Mouse (Mus musculus): ENCODE data around the gene Synm. TPM values are rescaled to one million over a fixed set of nuclear protein-coding genes. Genes with fewer than 3 reads are reported as not detected.

Gene Synm
- polyA plus RNA-seq, 1 experiment, result 15.2 TPM

DNA sequence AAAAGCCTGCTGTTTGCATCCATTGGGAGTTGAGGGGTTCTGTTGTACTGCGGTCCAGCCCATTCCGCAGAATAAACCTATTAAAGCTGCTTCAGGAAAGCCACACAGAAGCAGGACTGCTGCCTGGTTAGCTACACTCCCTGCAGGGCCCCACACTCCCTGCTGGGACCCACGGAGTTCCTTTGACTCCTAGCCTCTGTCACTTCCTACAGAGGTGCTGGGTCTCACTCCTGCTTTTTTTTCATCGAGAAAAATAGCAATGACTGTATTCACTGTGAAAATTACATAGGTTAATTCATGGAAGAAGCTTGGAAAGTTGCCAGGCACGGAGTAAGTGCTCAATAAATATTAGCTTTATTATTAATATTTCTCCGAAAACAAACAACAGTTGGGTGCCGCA lies 33.9 kb upstream of the Synm start:
- Histone ChIP-seq H3K27me3 (ENCODE audit: control insufficient read depth, insufficient read depth, low read length) (no peaks in the 10 kb centered on the region), H3K27ac (ENCODE audit: insufficient read depth, low read depth, low read length) (no peak overlapping the region), H3K36me3 (ENCODE audit: control insufficient read depth, insufficient read depth, low read length) (no peaks in the 10 kb centered on the region), H3K4me3 (ENCODE audit: low read depth, low read length) (no peak overlapping the region), H3K4me1 (ENCODE audit: control insufficient read depth, insufficient read depth, insufficient read length, low read length) (no peaks in the 10 kb centered on the region)
- WGBS, result 40% methylated on average over 7 of the region's 7 CpGs
- no peak for TF ChIP-seq CTCF (IDR thresholded peaks at IDR 0.05; ENCODE audit: extremely low read depth, insufficient read length, insufficient replicate concordance, low read depth, low read length)
- no peak for TF ChIP-seq POLR2A (IDR thresholded peaks at IDR 0.05; ENCODE audit: low read depth, low read length)

DNA sequence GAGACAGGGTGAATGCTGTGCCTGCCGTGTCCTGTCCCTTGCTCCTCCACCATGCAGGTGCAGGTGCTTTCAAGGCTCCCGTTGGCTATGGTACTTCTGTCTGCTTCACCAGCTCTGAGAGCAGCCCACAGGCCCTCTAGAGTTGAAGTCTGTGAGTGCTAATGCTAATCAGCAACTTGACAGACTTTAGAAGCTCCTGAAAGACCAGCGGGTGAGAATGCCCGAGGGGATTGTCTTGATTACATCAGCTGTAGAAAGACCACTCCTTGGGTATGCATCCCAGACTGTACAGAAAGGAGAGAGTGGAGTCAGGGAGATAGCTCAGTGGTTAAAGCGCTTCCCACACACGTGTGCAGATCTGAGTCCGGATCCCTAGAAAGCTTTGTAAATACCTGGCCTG lies 31.7 kb upstream of the Synm start:
- no peaks in the 10 kb centered on the region for H3K4me1 ChIP-seq (ENCODE audit: control insufficient read depth, insufficient read depth, insufficient read length, low read length)
- H3K36me3 ChIP-seq (ENCODE audit: control insufficient read depth, insufficient read depth, low read length), result no peaks in the 10 kb centered on the region
- 65% methylated on average over 7 of the region's 7 CpGs for WGBS
- H3K27ac ChIP-seq (ENCODE audit: insufficient read depth, low read depth, low read length), result no peak overlapping the region
- H3K4me3 ChIP-seq (ENCODE audit: low read depth, low read length), result no peak overlapping the region
- TF ChIP-seq CTCF (IDR thresholded peaks at IDR 0.05; ENCODE audit: extremely low read depth, insufficient read length, insufficient replicate concordance, low read depth, low read length) (no peak), POLR2A (IDR thresholded peaks at IDR 0.05; ENCODE audit: low read depth, low read length) (no peak)
- H3K27me3 ChIP-seq (ENCODE audit: control insufficient read depth, insufficient read depth, low read length), result no peaks in the 10 kb centered on the region

DNA sequence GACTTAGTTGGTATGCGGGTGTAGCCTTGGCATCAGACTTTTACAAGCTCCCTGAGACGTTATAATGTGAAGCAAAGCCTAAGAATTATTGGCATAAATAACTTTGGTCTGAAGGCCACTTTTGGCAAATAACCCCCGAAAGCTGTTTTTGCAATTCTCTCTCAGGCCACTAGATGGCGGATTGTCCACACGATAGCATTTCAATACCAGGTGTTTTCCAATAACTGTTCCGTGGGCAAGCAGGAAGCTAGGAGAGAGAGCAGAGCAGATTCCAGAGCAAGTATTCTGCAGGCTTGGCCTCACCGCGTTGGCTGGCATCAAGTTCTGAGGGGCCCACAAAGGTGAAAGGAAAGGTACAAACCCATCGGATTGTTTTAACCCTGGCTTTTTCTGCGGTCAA lies 29.2 kb upstream of the Synm start:
- no peak overlapping the region for H3K27ac ChIP-seq (ENCODE audit: insufficient read depth, low read depth, low read length)
- H3K4me3 ChIP-seq (ENCODE audit: low read depth, low read length), result no peak overlapping the region
- H3K36me3 ChIP-seq (ENCODE audit: control insufficient read depth, insufficient read depth, low read length), result no peaks in the 10 kb centered on the region
- no peaks in the 10 kb centered on the region for H3K27me3 ChIP-seq (ENCODE audit: control insufficient read depth, insufficient read depth, low read length)
- 13% methylated on average over 10 of the region's 10 CpGs for WGBS
- no peaks in the 10 kb centered on the region for H3K4me1 ChIP-seq (ENCODE audit: control insufficient read depth, insufficient read depth, insufficient read length, low read length)
- TF ChIP-seq POLR2A (IDR thresholded peaks at IDR 0.05; ENCODE audit: low read depth, low read length), result no peak
- peak; percentile 59; the same call in 1 of the 2 replicates for TF ChIP-seq CTCF (IDR thresholded peaks at IDR 0.05; ENCODE audit: extremely low read depth, insufficient read length, insufficient replicate concordance, low read depth, low read length)

DNA sequence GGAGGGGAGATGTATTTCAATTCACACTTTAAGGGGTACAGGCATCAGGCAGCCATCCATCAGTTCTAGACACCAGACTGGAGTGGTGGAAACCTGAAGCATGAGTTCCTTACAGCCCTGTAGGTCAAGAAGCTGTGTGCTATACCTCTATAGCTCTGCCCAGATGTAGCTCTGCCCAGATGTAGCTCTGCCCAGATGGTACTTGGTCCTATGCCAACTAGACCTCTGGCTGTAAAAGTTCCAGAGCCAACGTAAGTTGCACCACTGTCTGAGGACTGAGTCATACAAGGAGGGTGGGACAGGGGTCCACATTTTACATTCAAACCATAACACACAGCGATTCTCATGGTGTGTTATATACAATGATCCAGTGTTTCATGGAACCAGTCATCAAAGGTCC lies 28.3 kb upstream of the Synm start:
- Histone ChIP-seq H3K4me3 (ENCODE audit: low read depth, low read length) (no peak overlapping the region), H3K36me3 (ENCODE audit: control insufficient read depth, insufficient read depth, low read length) (no peaks in the 10 kb centered on the region), H3K4me1 (ENCODE audit: control insufficient read depth, insufficient read depth, insufficient read length, low read length) (no peaks in the 10 kb centered on the region), H3K27ac (ENCODE audit: insufficient read depth, low read depth, low read length) (no peak overlapping the region), H3K27me3 (ENCODE audit: control insufficient read depth, insufficient read depth, low read length) (no peaks in the 10 kb centered on the region)
- WGBS, result 45% methylated on average over 2 of the region's 2 CpGs
- no peak for TF ChIP-seq POLR2A (IDR thresholded peaks at IDR 0.05; ENCODE audit: low read depth, low read length)
- no peak for TF ChIP-seq CTCF (IDR thresholded peaks at IDR 0.05; ENCODE audit: extremely low read depth, insufficient read length, insufficient replicate concordance, low read depth, low read length)

DNA sequence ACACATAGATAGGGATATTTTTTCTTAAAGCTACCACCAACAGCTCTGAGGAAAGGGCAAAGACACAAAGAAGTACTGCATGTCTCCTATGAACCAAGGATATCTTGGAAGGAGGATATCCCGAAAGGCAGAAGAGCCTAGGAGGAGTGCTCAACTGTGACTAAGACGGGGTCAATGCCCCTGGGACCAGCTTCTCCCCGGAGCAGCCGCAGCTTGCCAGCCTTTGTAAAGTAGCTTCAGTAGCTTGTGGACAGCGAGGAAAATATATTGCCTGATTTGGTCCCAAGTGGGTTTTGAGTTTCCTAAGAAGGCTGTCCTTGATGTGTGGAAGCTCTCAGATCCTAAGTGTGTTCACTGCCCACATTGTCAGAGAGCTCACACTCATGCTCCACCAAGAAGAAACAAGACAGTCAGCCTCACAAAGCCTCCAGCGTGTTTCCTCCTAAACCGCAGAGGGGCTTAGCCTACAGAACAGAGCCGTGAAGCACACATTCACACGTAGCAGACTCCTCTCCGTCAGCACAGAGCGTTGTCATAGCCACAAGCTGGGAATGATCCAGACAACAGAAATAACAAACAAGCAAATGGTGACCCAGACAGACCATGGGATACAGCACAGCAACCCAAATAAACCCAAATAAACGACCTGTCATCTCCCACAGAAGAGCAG lies 17.2 kb upstream of the Synm start:
- TF ChIP-seq POLR2A (IDR thresholded peaks at IDR 0.05; ENCODE audit: low read depth, low read length) (no peak), CTCF (IDR thresholded peaks at IDR 0.05; ENCODE audit: extremely low read depth, insufficient read length, insufficient replicate concordance, low read depth, low read length) (no peak)
- Histone ChIP-seq H3K36me3 (ENCODE audit: control insufficient read depth, insufficient read depth, low read length) (no peaks in the 10 kb centered on the region), H3K4me1 (ENCODE audit: control insufficient read depth, insufficient read depth, insufficient read length, low read length) (no peaks in the 10 kb centered on the region), H3K27ac (ENCODE audit: insufficient read depth, low read depth, low read length) (no peak overlapping the region), H3K4me3 (ENCODE audit: low read depth, low read length) (no peak overlapping the region), H3K27me3 (ENCODE audit: control insufficient read depth, insufficient read depth, low read length) (0 out of 2 replicates have a peak, but pooled peaks cover 2% of the 10 kb centered on the region)
- 61% methylated on average over 12 of the region's 12 CpGs for WGBS

DNA sequence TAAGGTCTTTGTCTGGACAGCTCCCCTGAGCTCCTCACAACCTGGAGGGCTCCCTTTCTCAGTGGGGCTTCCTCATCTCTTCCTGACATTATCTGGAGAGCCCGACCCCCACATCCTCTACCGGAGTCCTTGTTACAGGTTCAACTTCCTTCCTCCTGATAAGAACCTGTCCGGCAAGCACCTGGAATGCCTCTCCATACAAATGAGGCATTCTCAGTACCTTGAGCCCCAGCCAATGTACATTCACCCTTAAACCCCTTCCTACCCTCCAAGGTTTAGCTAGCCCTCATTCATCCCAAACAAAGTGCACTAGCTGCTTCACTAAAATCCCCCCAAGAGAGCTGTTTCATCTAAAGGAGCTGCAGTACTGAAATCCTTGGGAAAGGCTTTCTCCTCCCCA lies 16.1 kb upstream of the Synm start:
- TF ChIP-seq CTCF (IDR thresholded peaks at IDR 0.05; ENCODE audit: extremely low read depth, insufficient read length, insufficient replicate concordance, low read depth, low read length), result no peak
- no peak for TF ChIP-seq POLR2A (IDR thresholded peaks at IDR 0.05; ENCODE audit: low read depth, low read length)
- 7% methylated on average over 3 of the region's 3 CpGs for WGBS

DNA sequence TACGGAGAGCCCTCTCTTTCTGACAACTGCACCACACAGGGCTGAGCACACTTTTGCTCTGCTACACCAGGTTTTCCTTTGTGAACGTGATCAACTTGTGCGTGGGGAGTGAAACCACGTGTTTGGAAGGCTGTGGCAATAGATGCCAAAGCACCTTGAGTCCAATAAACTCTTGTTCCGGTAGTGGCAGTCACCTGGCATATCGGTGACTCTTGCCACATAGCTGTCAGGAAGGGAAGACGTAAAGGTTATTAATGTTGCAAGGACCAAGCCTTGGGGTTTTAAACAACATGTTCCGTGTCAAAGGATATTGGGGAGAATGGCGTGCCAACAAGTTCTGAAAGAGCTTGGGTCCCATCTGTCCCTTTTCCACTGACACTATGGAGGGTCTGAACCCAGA lies 12.7 kb upstream of the Synm start:
- Histone ChIP-seq H3K4me1 (ENCODE audit: control insufficient read depth, insufficient read depth, insufficient read length, low read length) (no peaks in the 10 kb centered on the region), H3K27ac (ENCODE audit: insufficient read depth, low read depth, low read length) (no peak overlapping the region), H3K36me3 (ENCODE audit: control insufficient read depth, insufficient read depth, low read length) (no peaks in the 10 kb centered on the region), H3K4me3 (ENCODE audit: low read depth, low read length) (no peak overlapping the region), H3K27me3 (ENCODE audit: control insufficient read depth, insufficient read depth, low read length) (no peaks in the 10 kb centered on the region)
- TF ChIP-seq CTCF (IDR thresholded peaks at IDR 0.05; ENCODE audit: extremely low read depth, insufficient read length, insufficient replicate concordance, low read depth, low read length), result no peak
- TF ChIP-seq POLR2A (IDR thresholded peaks at IDR 0.05; ENCODE audit: low read depth, low read length), result no peak
- WGBS, result 80% methylated on average over 9 of the region's 9 CpGs

More for the DNA sequence above, 16.1 kb upstream of the Synm start:
- Histone ChIP-seq H3K27ac (ENCODE audit: insufficient read depth, low read depth, low read length) (no peak overlapping the region), H3K36me3 (ENCODE audit: control insufficient read depth, insufficient read depth, low read length) (no peaks in the 10 kb centered on the region), H3K4me1 (ENCODE audit: control insufficient read depth, insufficient read depth, insufficient read length, low read length) (no peaks in the 10 kb centered on the region), H3K27me3 (ENCODE audit: control insufficient read depth, insufficient read depth, low read length) (0 out of 2 replicates have a peak, but pooled peaks cover 2% of the 10 kb centered on the region), H3K4me3 (ENCODE audit: low read depth, low read length) (no peak overlapping the region)
